Mouse (Mus musculus): ENCODE measurements around the gene Naglu.

Naglu gene

GRCm38 (mm10) chr11:101127075-101127474 lies 57.3 kb downstream of the Naglu start:
- no peak for DNase-seq
